Comparison of ENCODE assay signal across 13 mouse cellular contexts in the genomic region with DNA sequence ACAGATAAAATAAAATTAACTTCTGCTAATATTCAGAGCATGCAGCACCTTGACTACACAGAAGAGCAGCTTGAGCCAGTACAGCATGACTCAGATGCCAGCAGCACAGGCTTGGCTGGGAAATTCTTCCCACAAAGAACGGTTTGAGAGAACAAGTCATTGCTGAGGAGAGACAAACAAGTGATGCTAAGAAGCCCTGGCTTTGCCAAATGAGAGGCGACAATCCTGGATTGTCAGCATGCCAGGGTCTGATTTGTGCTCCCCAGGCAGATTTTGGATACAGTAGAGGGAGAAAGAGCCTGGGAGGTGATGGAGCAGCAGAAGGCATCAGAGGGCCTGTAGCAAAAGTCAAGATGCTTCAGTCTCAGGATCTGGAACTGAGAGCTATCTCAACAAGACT. TPM values are rescaled to one million over a fixed set of nuclear protein-coding genes. Genes with fewer than 3 reads are reported as not detected.
DNase-seq lines count a peak whose midpoint lies in the region; ATAC-seq and TF ChIP-seq lines count a peak whose summit lies in the region.
"Had no signal": no experiment of that assay in that cellular context is flagged by ENCODE, and none has a peak within 500 bp of the region (broad histone marks: within the 10 kb centered on the region; RNA-seq: fewer than 3 reads in every experiment).

No protein-coding gene starts in this region.

- no peak overlapping the region for H3K4me3 ChIP-seq in midbrain, postnatal 0 days (ENCODE audit: low read depth, low read length)
- H3K4me3 ChIP-seq in midbrain, embryonic 13.5 days (replicated peaks): no peak overlapping the region
- no peak overlapping the region for H3K4me3 ChIP-seq in liver, embryonic 12.5 days
- H3K4me3 ChIP-seq: embryonic facial prominence, embryonic 13.5 days; limb, embryonic 13.5 days; stomach, embryonic 15.5 days had no signal

- H3K4me1 ChIP-seq in midbrain, postnatal 0 days (ENCODE audit: insufficient read depth, low read length): no peaks in the 10 kb centered on the region
- no peaks in the 10 kb centered on the region for H3K4me1 ChIP-seq in midbrain, embryonic 13.5 days (replicated peaks)
- H3K4me1 ChIP-seq in liver, embryonic 12.5 days: no peaks in the 10 kb centered on the region
- H3K4me1 ChIP-seq: embryonic facial prominence, embryonic 13.5 days; limb, embryonic 13.5 days; stomach, embryonic 15.5 days had no signal

- no peaks in the 10 kb centered on the region for H3K27me3 ChIP-seq in midbrain, postnatal 0 days (ENCODE audit: insufficient read depth, low read length)
- no peaks in the 10 kb centered on the region for H3K27me3 ChIP-seq in midbrain, embryonic 13.5 days
- H3K27me3 ChIP-seq in liver, embryonic 12.5 days (replicated peaks): no peaks in the 10 kb centered on the region
- H3K27me3 ChIP-seq: CH12.LX; embryonic facial prominence, embryonic 13.5 days; limb, embryonic 13.5 days; stomach, embryonic 15.5 days had no signal

- no peak overlapping the region for H3K27ac ChIP-seq in midbrain, postnatal 0 days (ENCODE audit: low read depth, low read length)
- no peak overlapping the region for H3K27ac ChIP-seq in midbrain, embryonic 13.5 days
- no peak overlapping the region for H3K27ac ChIP-seq in liver, embryonic 12.5 days
- H3K27ac ChIP-seq: embryonic facial prominence, embryonic 13.5 days; limb, embryonic 13.5 days; stomach, embryonic 15.5 days had no signal

- no peaks in the 10 kb centered on the region for H3K9me3 ChIP-seq in midbrain, postnatal 0 days (ENCODE audit: low read length)
- no peaks in the 10 kb centered on the region for H3K9me3 ChIP-seq in midbrain, embryonic 13.5 days
- H3K9me3 ChIP-seq in liver, embryonic 12.5 days (replicated peaks): no peaks in the 10 kb centered on the region
- H3K9me3 ChIP-seq: embryonic facial prominence, embryonic 13.5 days; limb, embryonic 13.5 days; stomach, embryonic 15.5 days had no signal

- ATAC-seq in midbrain, postnatal 0 days (ENCODE audit: low FRiP score): no peak
- ATAC-seq in midbrain, embryonic 13.5 days: no peak
- no peak for ATAC-seq in liver, embryonic 12.5 days
- ATAC-seq in monocyte, adult 5-6 weeks (replicated peaks; ENCODE audit: insufficient number of reproducible peaks, low FRiP score, low TSS enrichment, poor library complexity, severe bottlenecking): no peak
- no peak for ATAC-seq in erythroblast, adult 5-6 weeks (replicated peaks; ENCODE audit: low FRiP score, poor library complexity, severe bottlenecking)

- DNase-seq in midbrain, postnatal 0 days (ENCODE audit: low spot score): peak; percentile 54
- peak; percentile 50 to 72 for DNase-seq in cerebellum, postnatal 36 days
- DNase-seq in layer of hippocampus, postnatal 36 days: peak; percentile 33 to 36
- DNase-seq: heart, postnatal 4 days; kidney, adult 9 months had no signal

- no peaks in the 10 kb centered on the region for H3K36me3 ChIP-seq in midbrain, postnatal 0 days (ENCODE audit: insufficient read depth, low read length)
- H3K36me3 ChIP-seq in midbrain, embryonic 13.5 days: no peaks in the 10 kb centered on the region
- H3K36me3 ChIP-seq in liver, embryonic 12.5 days: no peaks in the 10 kb centered on the region
- H3K36me3 ChIP-seq: embryonic facial prominence, embryonic 13.5 days; limb, embryonic 13.5 days; stomach, embryonic 15.5 days had no signal

- 67% methylated on average over 2 of the region's 2 CpGs for WGBS in midbrain, postnatal 0 days
- WGBS in midbrain, embryonic 13.5 days: 68% methylated on average over 2 of the region's 2 CpGs
- 56% methylated on average over 2 of the region's 2 CpGs for WGBS in liver, embryonic 12.5 days (ENCODE audit: insufficient replicate concordance)

- no peak for TF ChIP-seq CTCF in midbrain, postnatal 0 days (IDR thresholded peaks at IDR 0.05)

- H3K9ac ChIP-seq in midbrain, postnatal 0 days (replicated peaks; ENCODE audit: low read length, poor library complexity, severe bottlenecking): no peak overlapping the region
- H3K9ac ChIP-seq in midbrain, embryonic 13.5 days (replicated peaks): no peak overlapping the region
- no peak overlapping the region for H3K9ac ChIP-seq in liver, embryonic 12.5 days
- H3K9ac ChIP-seq: embryonic facial prominence, embryonic 13.5 days; limb, embryonic 13.5 days; stomach, embryonic 15.5 days had no signal

- H3K4me2 ChIP-seq in midbrain, postnatal 0 days (ENCODE audit: low read depth, low read length, poor library complexity, severe bottlenecking): no peak overlapping the region
- H3K4me2 ChIP-seq in midbrain, embryonic 13.5 days (replicated peaks): no peak overlapping the region
- H3K4me2 ChIP-seq in liver, embryonic 12.5 days: no peak overlapping the region
- H3K4me2 ChIP-seq: embryonic facial prominence, embryonic 13.5 days; limb, embryonic 13.5 days; stomach, embryonic 15.5 days had no signal

RNA-seq across cellular contexts. Expression of a gene that starts 18.2 kb away (rescaled TPM):
- 14.6 and 16.1 TPM in 2 replicates for total RNA-seq in midbrain, postnatal 0 days (2014; rRNA removed)
- 9.9 and 11.2 TPM in 2 replicates for polyA plus RNA-seq in midbrain, postnatal 0 days (2015; fragmentation: Nextera tagmentation; extraction: Ambion mirVana)
- polyA plus RNA-seq in midbrain, embryonic 13.5 days (2015; fragmentation: Nextera tagmentation; extraction: Ambion mirVana): 5.0 and 6.3 TPM in 2 replicates
- 10 to 100 TPM; 10.2 to 11.0 TPM for total RNA-seq in layer of hippocampus, postnatal 36 days (2021)
- 2.5 and 2.8 TPM in 2 replicates for polyA plus RNA-seq in liver, embryonic 12.5 days (2016; fragmentation: Nextera tagmentation; extraction: Ambion mirVana)
- total RNA-seq in monocyte, adult 5-6 weeks (2017): 9.1 to 11.9 TPM (median 10.3 TPM) in 3 replicates
- total RNA-seq in erythroblast, adult 5-6 weeks (2015; ENCODE audit: low replicate concordance): 0.38 and 1.3 TPM in 2 replicates
- 1.4 and 1.5 TPM in 2 replicates for total RNA-seq in erythroblast, adult 5-6 weeks (2017; ENCODE audit: low replicate concordance)
